Mouse (Mus musculus): ENCODE measurements around the gene Asb18. TPM values are rescaled to one million over a fixed set of nuclear protein-coding genes. Genes with fewer than 3 reads are reported as not detected.

The Asb18 gene
- total and polyA plus RNA-seq, 3 experiments = not detected

DNA sequence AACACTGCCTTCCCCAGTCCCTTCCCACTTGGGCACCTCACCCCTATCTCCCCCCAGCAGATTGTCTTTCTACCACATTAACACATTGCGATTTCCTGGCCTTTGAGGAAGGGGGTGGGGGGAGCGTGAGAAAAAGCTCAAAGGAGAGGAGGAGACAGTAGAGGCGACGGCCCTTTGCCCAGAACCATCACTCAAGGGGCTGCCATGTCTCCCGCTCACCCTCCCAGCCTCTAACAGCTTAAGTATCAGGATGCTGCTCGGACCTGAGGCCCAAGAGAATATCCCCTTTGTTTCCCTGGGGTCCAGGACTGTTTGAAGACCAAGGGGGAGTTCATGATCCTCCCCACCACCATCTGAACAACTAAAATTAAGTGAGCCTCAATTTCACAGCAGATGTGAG is 85.3 kb downstream of the Asb18 start:
- no peak for DNase-seq (ENCODE audit: low read depth, low spot score)
- no peak overlapping the region for H3K9ac ChIP-seq (ENCODE audit: control insufficient read depth, low read depth, low read length, poor library complexity, severe bottlenecking)
- H3K27ac ChIP-seq (ENCODE audit: control insufficient read depth, low read depth, low read length) = no peak overlapping the region
- H3K36me3 ChIP-seq (ENCODE audit: control insufficient read depth in 1 of 2, insufficient read depth in 2 of 2, low read length in 2 of 2) = no peaks in the 10 kb centered on the region
- no peak for TF ChIP-seq ETS1 (IDR thresholded peaks at IDR 0.05; ENCODE audit: low read depth, low read length)
- TF ChIP-seq TBP (IDR thresholded peaks at IDR 0.05; ENCODE audit: low read depth, low read length) = no peak
- TF ChIP-seq NELFE (IDR thresholded peaks at IDR 0.05; ENCODE audit: low read depth, low read length) = no peak
- TF ChIP-seq GABPA (IDR thresholded peaks at IDR 0.05; ENCODE audit: low read depth, low read length) = no peak
- TF ChIP-seq E2F4 (IDR thresholded peaks at IDR 0.05; ENCODE audit: borderline replicate concordance, low read depth, low read length) = no peak
- TF ChIP-seq POLR2AphosphoS2 (IDR thresholded peaks at IDR 0.05; ENCODE audit: low read length) = no peak
- no peak for TF ChIP-seq SMC3 (IDR thresholded peaks at IDR 0.05; ENCODE audit: low read depth, low read length)
- TF ChIP-seq EP300 (IDR thresholded peaks at IDR 0.05; ENCODE audit: low read depth in 1 of 2, low read length in 2 of 2) = no peak
- H3K27me3 ChIP-seq (ENCODE audit: control insufficient read depth in 1 of 2, insufficient read depth in 2 of 2, low read length in 2 of 2) = no peaks in the 10 kb centered on the region
- H3K9me3 ChIP-seq (replicated peaks; ENCODE audit: insufficient read depth, low read length) = no peaks in the 10 kb centered on the region
- no peaks in the 10 kb centered on the region for H3K79me2 ChIP-seq (ENCODE audit: control insufficient read depth, insufficient read depth, low read length, poor library complexity)
- H3K4me3 ChIP-seq (ENCODE audit: control insufficient read depth in 1 of 2, insufficient read depth in 1 of 2, low read depth in 2 of 2, low read length in 2 of 2) = no peak overlapping the region
- no peaks in the 10 kb centered on the region for H3K4me1 ChIP-seq (ENCODE audit: control insufficient read depth in 1 of 2, insufficient read depth in 2 of 2, low read length in 2 of 2)

DNA sequence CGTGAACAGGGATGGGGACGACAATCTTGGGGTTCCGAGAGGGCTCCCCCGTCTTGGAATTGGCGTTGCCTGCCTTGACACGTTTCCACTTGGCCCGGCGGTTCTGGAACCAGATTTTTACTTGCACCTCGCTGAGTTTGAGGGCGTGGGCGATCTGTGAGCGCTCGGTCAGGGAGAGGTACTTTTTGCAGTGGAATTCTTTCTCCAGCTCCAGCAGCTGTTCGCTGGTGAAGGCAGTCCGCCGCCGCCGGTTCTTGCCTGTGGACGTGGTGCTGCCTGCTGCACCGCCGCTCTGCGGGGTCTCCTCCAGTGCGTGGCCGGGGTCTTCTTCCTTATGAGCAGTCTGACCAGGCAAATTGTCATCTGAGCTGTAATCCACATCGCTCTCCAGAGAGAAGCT is 85.8 kb downstream of the Asb18 start:
- no peak for DNase-seq (ENCODE audit: low read depth, low spot score)
- TF ChIP-seq CTCF (IDR thresholded peaks at IDR 0.05 in 2 of 3, conservative IDR thresholded peaks at IDR 0.05 in 1 of 3; ENCODE audit: control insufficient read depth in 1 of 3, insufficient read depth in 1 of 3, low read depth in 2 of 3, low read length in 3 of 3, poor library complexity in 1 of 3, severe bottlenecking in 1 of 3) (no peak), TCF12 (IDR thresholded peaks at IDR 0.05; ENCODE audit: low read depth, low read length) (no peak), SMC3 (IDR thresholded peaks at IDR 0.05; ENCODE audit: low read depth, low read length) (no peak), NRF1 (IDR thresholded peaks at IDR 0.05; ENCODE audit: insufficient read depth, low read depth, low read length, poor library complexity, severe bottlenecking) (no peak), NELFE (IDR thresholded peaks at IDR 0.05; ENCODE audit: low read depth, low read length) (no peak)
- Histone ChIP-seq H3K27me3 (ENCODE audit: control insufficient read depth in 1 of 2, insufficient read depth in 2 of 2, low read length in 2 of 2) (no peaks in the 10 kb centered on the region), H3K4me3 (ENCODE audit: control insufficient read depth in 1 of 2, insufficient read depth in 1 of 2, low read depth in 2 of 2, low read length in 2 of 2) (no peak overlapping the region), H3K9me3 (replicated peaks; ENCODE audit: insufficient read depth, low read length) (no peaks in the 10 kb centered on the region), H3K9ac (ENCODE audit: control insufficient read depth, low read depth, low read length, poor library complexity, severe bottlenecking) (no peak overlapping the region), H3K79me2 (ENCODE audit: control insufficient read depth, insufficient read depth, low read length, poor library complexity) (no peaks in the 10 kb centered on the region), H3K27ac (ENCODE audit: control insufficient read depth, low read depth, low read length) (no peak overlapping the region), H3K4me1 (ENCODE audit: control insufficient read depth in 1 of 2, insufficient read depth in 2 of 2, low read length in 2 of 2) (no peaks in the 10 kb centered on the region), H3K36me3 (ENCODE audit: control insufficient read depth in 1 of 2, insufficient read depth in 2 of 2, low read length in 2 of 2) (no peaks in the 10 kb centered on the region)

DNA sequence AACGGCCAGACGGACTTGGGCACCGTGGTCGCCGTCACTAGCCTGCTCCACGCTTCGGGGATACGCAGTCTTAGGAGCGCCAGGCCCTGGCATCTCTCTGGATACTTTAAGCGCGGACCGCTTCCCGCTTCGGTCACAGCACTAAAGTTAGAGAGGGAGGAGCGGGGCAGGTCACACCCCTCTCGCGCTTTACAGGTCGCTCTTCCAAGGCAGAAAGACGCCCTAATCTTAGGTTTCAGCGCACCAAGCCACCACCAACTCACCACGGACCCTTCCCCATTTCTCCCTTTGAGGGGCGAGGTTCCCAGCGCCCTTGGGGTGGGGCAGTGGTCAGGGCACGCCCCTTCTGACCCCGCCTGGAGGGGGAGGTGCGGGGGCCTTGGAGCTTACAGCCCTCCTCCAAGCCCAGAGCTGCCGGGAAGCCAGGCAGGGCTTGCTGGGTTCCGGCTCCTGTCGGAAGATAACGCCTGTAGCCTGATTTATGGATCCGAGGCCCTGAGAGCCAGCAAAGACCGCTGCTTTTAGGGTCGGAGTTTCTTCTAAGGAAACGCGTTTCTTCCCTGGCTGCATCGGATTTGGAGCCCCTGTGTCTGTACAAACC is 87.3 kb downstream of the Asb18 start:
- H3K4me3 ChIP-seq (ENCODE audit: control insufficient read depth in 1 of 2, insufficient read depth in 1 of 2, low read depth in 2 of 2, low read length in 2 of 2) = no peak overlapping the region
- no peaks in the 10 kb centered on the region for H3K27me3 ChIP-seq (ENCODE audit: control insufficient read depth in 1 of 2, insufficient read depth in 2 of 2, low read length in 2 of 2)
- H3K27ac ChIP-seq (ENCODE audit: control insufficient read depth, low read depth, low read length) = no peak overlapping the region
- no peaks in the 10 kb centered on the region for H3K79me2 ChIP-seq (ENCODE audit: control insufficient read depth, insufficient read depth, low read length, poor library complexity)
- DNase-seq (ENCODE audit: low read depth, low spot score) = no peak
- no peak overlapping the region for H3K9ac ChIP-seq (ENCODE audit: control insufficient read depth, low read depth, low read length, poor library complexity, severe bottlenecking)
- H3K36me3 ChIP-seq (ENCODE audit: control insufficient read depth in 1 of 2, insufficient read depth in 2 of 2, low read length in 2 of 2) = no peaks in the 10 kb centered on the region
- TF ChIP-seq BHLHE40 (IDR thresholded peaks at IDR 0.05; ENCODE audit: borderline replicate concordance, low read depth, low read length) = no peak
- no peak for TF ChIP-seq TAL1 (IDR thresholded peaks at IDR 0.05; ENCODE audit: low read length)
- TF ChIP-seq E2F4 (IDR thresholded peaks at IDR 0.05; ENCODE audit: borderline replicate concordance, low read depth, low read length) = no peak
- TF ChIP-seq ZNF384 (IDR thresholded peaks at IDR 0.05; ENCODE audit: low read depth, low read length) = no peak
- no peaks in the 10 kb centered on the region for H3K9me3 ChIP-seq (replicated peaks; ENCODE audit: insufficient read depth, low read length)
- H3K4me1 ChIP-seq (ENCODE audit: control insufficient read depth in 1 of 2, insufficient read depth in 2 of 2, low read length in 2 of 2) = no peaks in the 10 kb centered on the region
